Mouse (Mus musculus): ENCODE measurements around the gene Tomm22. TPM values are rescaled to one million over a fixed set of nuclear protein-coding genes. Genes with fewer than 3 reads are reported as not detected.
A peak's percentile ranks its signal among the peaks of the same experiment; 100 is the strongest.

Gene Tomm22
- polyA plus RNA-seq, 1 experiment, result 110 TPM

- Histone ChIP-seq H3K27me3 (ENCODE audit: control insufficient read depth, insufficient read depth, insufficient read length) (no peaks in the 10 kb centered on the region), H3K36me3 (ENCODE audit: control insufficient read depth, insufficient read depth) (no peaks in the 10 kb centered on the region)
- TF ChIP-seq POLR2A (IDR thresholded peaks at IDR 0.05; ENCODE audit: insufficient read length, low read depth) (no peak), E2F4 (IDR thresholded peaks at IDR 0.05; ENCODE audit: insufficient read depth) (no peak), MYOD1 (IDR thresholded peaks at IDR 0.05; ENCODE audit: control insufficient read depth in 1 of 3, insufficient read length in 2 of 3, low read depth in 2 of 3) (no peak), REST (IDR thresholded peaks at IDR 0.05; ENCODE audit: insufficient read depth, insufficient read length) (no peak), TCF12 (IDR thresholded peaks at IDR 0.05; ENCODE audit: insufficient read depth, poor library complexity, severe bottlenecking) (no peak), POLR2AphosphoS2 (IDR thresholded peaks at IDR 0.05; ENCODE audit: insufficient read length, low read depth) (no peak), CEBPB (IDR thresholded peaks at IDR 0.05; ENCODE audit: insufficient read depth, poor library complexity, severe bottlenecking) (peak; percentile 82)
Measured at GRCm38 (mm10) chr15:79688268-79688956, 17.8 kb downstream of the Tomm22 start.

GRCm38 (mm10) chr15:79689662-79690425, 19.2 kb downstream of the Tomm22 start:
- TF ChIP-seq POLR2A (IDR thresholded peaks at IDR 0.05; ENCODE audit: insufficient read length, low read depth) (peak; percentile 61), TCF12 (IDR thresholded peaks at IDR 0.05; ENCODE audit: insufficient read depth, poor library complexity, severe bottlenecking) (no peak), TCF3 (IDR thresholded peaks at IDR 0.05; ENCODE audit: insufficient read length, low read depth) (no peak), E2F4 (IDR thresholded peaks at IDR 0.05; ENCODE audit: insufficient read depth) (no peak), REST (IDR thresholded peaks at IDR 0.05; ENCODE audit: insufficient read depth, insufficient read length) (no peak), MYOD1 (IDR thresholded peaks at IDR 0.05; ENCODE audit: control insufficient read depth in 1 of 3, insufficient read length in 2 of 3, low read depth in 2 of 3) (peak in 1 of 3 experiments; percentile 10), POLR2AphosphoS2 (IDR thresholded peaks at IDR 0.05; ENCODE audit: insufficient read length, low read depth) (peak; percentile 28), CEBPB (IDR thresholded peaks at IDR 0.05; ENCODE audit: insufficient read depth, poor library complexity, severe bottlenecking) (peak; percentile 38; the same call in 1 of the 2 replicates)
- Histone ChIP-seq H3K4me3 (peak overlapping the region; percentile 46), H3ac (ENCODE audit: control insufficient read depth, insufficient read length) (no peak overlapping the region), H3K36me3 (ENCODE audit: control insufficient read depth, insufficient read depth) (no peaks in the 10 kb centered on the region), H3K4me2 (ENCODE audit: low read depth) (peak overlapping the region; percentile 94), H3K27me3 (ENCODE audit: control insufficient read depth, insufficient read depth, insufficient read length) (no peaks in the 10 kb centered on the region), H3K79me2 (ENCODE audit: control insufficient read depth, insufficient read depth) (peaks cover 61% of the 10 kb centered on the region)

More at GRCm38 (mm10) chr15:79688268-79688956, 17.8 kb downstream of the Tomm22 start:
- Histone ChIP-seq H3K79me2 (ENCODE audit: control insufficient read depth, insufficient read depth) (peaks cover 62% of the 10 kb centered on the region), H3K4me2 (ENCODE audit: low read depth) (peak overlapping the region; percentile 91), H3ac (ENCODE audit: control insufficient read depth, insufficient read length) (peak overlapping the region; percentile 84), H3K4me3 (peak overlapping the region; percentile 61)

- TF ChIP-seq SRF (IDR thresholded peaks at IDR 0.05; ENCODE audit: control insufficient read depth, insufficient read length, low read depth) (peak; percentile 41), POLR2A (IDR thresholded peaks at IDR 0.05; ENCODE audit: insufficient read length, low read depth) (peak; percentile 69), POLR2AphosphoS2 (IDR thresholded peaks at IDR 0.05; ENCODE audit: insufficient read length, low read depth) (peak; percentile 78), TCF12 (IDR thresholded peaks at IDR 0.05; ENCODE audit: insufficient read depth, poor library complexity, severe bottlenecking) (no peak), E2F4 (IDR thresholded peaks at IDR 0.05; ENCODE audit: insufficient read depth) (peak; percentile 86)
Measured at GRCm38 (mm10) chr15:79690426-79691022, 19.9 kb downstream of the Tomm22 start, which contains the start of gene Gtpbp1. TSS of gene Gtpbp1 (plus strand) at chr15:79690845.

GRCm38 (mm10) chr15:79691023-79691508, 20.4 kb downstream of the Tomm22 start:
- Histone ChIP-seq H3K36me3 (ENCODE audit: control insufficient read depth, insufficient read depth) (no peaks in the 10 kb centered on the region), H3ac (ENCODE audit: control insufficient read depth, insufficient read length) (peak overlapping the region; percentile 75), H3K4me3 (peak overlapping the region; percentile 46), H3K4me2 (ENCODE audit: low read depth) (peak overlapping the region; percentile 90), H3K79me2 (ENCODE audit: control insufficient read depth, insufficient read depth) (peaks cover 61% of the 10 kb centered on the region), H3K27me3 (ENCODE audit: control insufficient read depth, insufficient read depth, insufficient read length) (no peaks in the 10 kb centered on the region)
- no peak for TF ChIP-seq TCF3 (IDR thresholded peaks at IDR 0.05; ENCODE audit: insufficient read length, low read depth)
- TF ChIP-seq MYOG (IDR thresholded peaks at IDR 0.05; ENCODE audit: control insufficient read depth in 1 of 3, insufficient read depth in 1 of 3, insufficient read length in 2 of 3, low read depth in 2 of 3), result peak in 1 of 3 experiments; percentile 20
- TF ChIP-seq POLR2A (IDR thresholded peaks at IDR 0.05; ENCODE audit: insufficient read length, low read depth), result no peak

More at GRCm38 (mm10) chr15:79690426-79691022, 19.9 kb downstream of the Tomm22 start, which contains the start of gene Gtpbp1:
- Histone ChIP-seq H3ac (ENCODE audit: control insufficient read depth, insufficient read length) (peak within 1 kb of the TSS; percentile 75), H3K79me2 (ENCODE audit: control insufficient read depth, insufficient read depth) (peaks cover 61% of the 10 kb centered on the region), H3K27me3 (ENCODE audit: control insufficient read depth, insufficient read depth, insufficient read length) (no peaks in the 10 kb centered on the region), H3K36me3 (ENCODE audit: control insufficient read depth, insufficient read depth) (no peaks in the 10 kb centered on the region), H3K4me2 (ENCODE audit: low read depth) (peak within 1 kb of the TSS; percentile 94), H3K4me3 (peak within 1 kb of the TSS; percentile 46)

GRCm38 (mm10) chr15:79692334-79692733, 21.7 kb downstream of the Tomm22 start:
- Histone ChIP-seq H3K27me3 (ENCODE audit: control insufficient read depth, insufficient read depth, insufficient read length) (no peaks in the 10 kb centered on the region), H3ac (ENCODE audit: control insufficient read depth, insufficient read length) (no peak overlapping the region), H3K4me2 (ENCODE audit: low read depth) (peak overlapping the region; percentile 90), H3K4me3 (peak overlapping the region; percentile 46), H3K36me3 (ENCODE audit: control insufficient read depth, insufficient read depth) (peaks cover 4% of the 10 kb centered on the region), H3K79me2 (ENCODE audit: control insufficient read depth, insufficient read depth) (peaks cover 61% of the 10 kb centered on the region)
- no peak for TF ChIP-seq POLR2A (IDR thresholded peaks at IDR 0.05; ENCODE audit: insufficient read length, low read depth)
- no peak for TF ChIP-seq POLR2AphosphoS2 (IDR thresholded peaks at IDR 0.05; ENCODE audit: insufficient read length, low read depth)
- no peak for TF ChIP-seq TCF12 (IDR thresholded peaks at IDR 0.05; ENCODE audit: insufficient read depth, poor library complexity, severe bottlenecking)
- TF ChIP-seq MAX (IDR thresholded peaks at IDR 0.05; ENCODE audit: low read depth), result no peak
- no peak for TF ChIP-seq MYOG (IDR thresholded peaks at IDR 0.05; ENCODE audit: control insufficient read depth in 1 of 3, insufficient read depth in 1 of 3, insufficient read length in 2 of 3, low read depth in 2 of 3)
- no peak for TF ChIP-seq E2F4 (IDR thresholded peaks at IDR 0.05; ENCODE audit: insufficient read depth)
- TF ChIP-seq SRF (IDR thresholded peaks at IDR 0.05; ENCODE audit: control insufficient read depth, insufficient read length, low read depth), result no peak
- TF ChIP-seq CEBPB (IDR thresholded peaks at IDR 0.05; ENCODE audit: insufficient read depth, poor library complexity, severe bottlenecking), result no peak
- no peak for TF ChIP-seq REST (IDR thresholded peaks at IDR 0.05; ENCODE audit: insufficient read depth, insufficient read length)
- no peak for TF ChIP-seq MYOD1 (IDR thresholded peaks at IDR 0.05; ENCODE audit: control insufficient read depth in 1 of 3, insufficient read length in 2 of 3, low read depth in 2 of 3)
- TF ChIP-seq USF1 (IDR thresholded peaks at IDR 0.05; ENCODE audit: low read depth), result no peak
